Mouse (Mus musculus) olfactory bulb, adult 2 months (tissue): ENCODE results near the gene Kif22. TPM values are rescaled to one million over a fixed set of nuclear protein-coding genes. Genes with fewer than 3 reads are reported as not detected.

Experiments
- H3K27ac ChIP-seq: fragments of 200-500 bp; 2 replicates; pipeline ENCODE4 v1.5.1; 2012; ENCODE audit warnings: low read depth, low read length; ENCODE audit not compliant: insufficient read depth
- H3K4me1 ChIP-seq: fragments of 200-500 bp; 2 replicates; pipeline ENCODE4 v1.6.1; 2012; ENCODE audit warnings: low read length; ENCODE audit not compliant: control insufficient read depth, insufficient read depth
- H3K4me3 ChIP-seq: fragments of 200-500 bp; 2 replicates; pipeline ENCODE4 v1.5.1; 2012; ENCODE audit warnings: mild to moderate bottlenecking, low read depth, low read length, moderate library complexity; ENCODE audit not compliant: insufficient read depth
- CTCF ChIP-seq: fragments of 200-500 bp; IDR thresholded peaks from 2 replicates; pipeline ENCODE4 v1.5.1; 2012; ENCODE audit warnings: low read depth, mild to moderate bottlenecking, low read length, moderate library complexity; ENCODE audit not compliant: insufficient read depth
- POLR2A ChIP-seq: fragments of 200-500 bp; IDR thresholded peaks from 2 replicates; pipeline ENCODE4 v1.6.1; 2012; ENCODE audit warnings: mild to moderate bottlenecking, low read depth, low read length, moderate library complexity; ENCODE audit not compliant: insufficient read depth
- WGBS: fragments of 180-500 bp; shearing (Covaris S2); methylation state at CpG from one replicate; pipeline ENCODE4 v1.1.7; 2018; 5-methylcytosine and 5-hydroxymethylcytosine counted together
- polyA plus RNA-seq: library from polyadenylated mRNA; stranded (reverse); fragments of >200 nt; gene quantifications from 2 replicates; pipeline ENCODE4 v1.2.4, GENCODE M21; 2012; ENCODE audit warnings: low replicate concordance; ENCODE audit not compliant: missing spikeins, insufficient read depth, insufficient read length

The Kif22 gene
- polyA plus RNA-seq, 1 experiment = not detected

GRCm38 (mm10) chr7:127019306-127019960 is 22.8 kb downstream of the Kif22 start:
- Histone ChIP-seq H3K4me3 (peak overlapping the region; percentile 61), H3K4me1 (peaks cover 70% of the 10 kb centered on the region), H3K27ac (peak overlapping the region; percentile 56; the same call in 1 of the 2 replicates)
- no peak for TF ChIP-seq CTCF
- TF ChIP-seq POLR2A = no peak
- 57% methylated on average over 14 of the region's 14 CpGs for WGBS

- Histone ChIP-seq H3K4me1 (peaks cover 70% of the 10 kb centered on the region), H3K27ac (0 out of 2 replicates have a peak overlapping the region, but pooled peaks have one; percentile 6), H3K4me3 (peak overlapping the region; percentile 61; the same call in 1 of the 2 replicates)
- TF ChIP-seq CTCF = no peak
- TF ChIP-seq POLR2A = no peak
- 82% methylated on average over 15 of the region's 15 CpGs for WGBS
These were observed 23.6 kb downstream of the Kif22 start for GRCm38 (mm10) chr7:127018416-127019305.

- TF ChIP-seq POLR2A = no peak
- TF ChIP-seq CTCF = no peak
- no peak overlapping the region for H3K4me3 ChIP-seq
- H3K27ac ChIP-seq = 0 out of 2 replicates have a peak overlapping the region, but pooled peaks have one; percentile 6
- peaks cover 67% of the 10 kb centered on the region for H3K4me1 ChIP-seq
- WGBS = 28% methylated on average over 6 of the region's 6 CpGs
These were observed 24.3 kb downstream of the Kif22 start for GRCm38 (mm10) chr7:127017950-127018345.

GRCm38 (mm10) chr7:127016971-127017949 is 25.0 kb downstream of the Kif22 start, which contains the start of gene Pagr1a:
Gene Pagr1a, minus strand, starts transcription at chr7:127017352.
- Histone ChIP-seq H3K27ac (peak within 1 kb of the TSS; percentile 94), H3K4me1 (peaks cover 62% of the 10 kb centered on the region), H3K4me3 (peak within 1 kb of the TSS; percentile 91)
- WGBS = under 1% methylated on average over 39 of the region's 39 CpGs
- peak; percentile 95 for TF ChIP-seq CTCF
- TF ChIP-seq POLR2A = peak; percentile 78

- peaks cover 58% of the 10 kb centered on the region for H3K4me1 ChIP-seq
- H3K27ac ChIP-seq = peak overlapping the region; percentile 94
- peak overlapping the region; percentile 91 for H3K4me3 ChIP-seq
- WGBS = 0% methylated on average over 22 of the region's 22 CpGs
- TF ChIP-seq POLR2A = no peak
- TF ChIP-seq CTCF = no peak
These were observed 25.8 kb downstream of the Kif22 start for GRCm38 (mm10) chr7:127016486-127016938.

GRCm38 (mm10) chr7:127016481-127016485 is 26.0 kb downstream of the Kif22 start, which contains the start of gene Pagr1b:
Gene Pagr1b, minus strand, starts transcription at chr7:127016484.
- H3K4me3 ChIP-seq = peak within 1 kb of the TSS; percentile 91
- no peak for TF ChIP-seq POLR2A
- no peak for TF ChIP-seq CTCF
- peak within 1 kb of the TSS; percentile 94 for H3K27ac ChIP-seq
- H3K4me1 ChIP-seq = peaks cover 56% of the 10 kb centered on the region

DNA sequence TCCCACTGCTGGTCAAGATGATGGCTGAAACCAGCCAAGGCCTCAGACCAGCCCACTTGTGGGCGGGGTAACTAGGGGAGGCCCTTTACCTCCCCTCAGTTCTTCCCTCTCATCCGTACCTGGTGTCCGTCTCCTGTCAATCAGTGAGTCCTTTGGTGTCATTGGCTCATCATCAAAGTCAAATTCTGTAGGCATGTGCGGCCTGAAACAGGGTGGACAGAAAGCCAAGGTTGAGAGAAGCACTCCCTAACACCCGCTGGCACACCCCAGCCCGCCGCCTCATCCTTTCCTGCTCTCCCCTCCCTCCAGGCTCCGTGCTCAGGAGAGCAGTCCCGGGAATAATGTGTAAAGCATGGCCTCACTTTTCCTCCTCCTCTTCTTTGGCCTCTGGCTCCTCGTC is 26.2 kb downstream of the Kif22 start:
- H3K27ac ChIP-seq = peak overlapping the region; percentile 94
- H3K4me1 ChIP-seq = peaks cover 54% of the 10 kb centered on the region
- H3K4me3 ChIP-seq = peak overlapping the region; percentile 91
- WGBS = 1% methylated on average over 10 of the region's 10 CpGs
- TF ChIP-seq POLR2A (no peak), CTCF (no peak)

DNA sequence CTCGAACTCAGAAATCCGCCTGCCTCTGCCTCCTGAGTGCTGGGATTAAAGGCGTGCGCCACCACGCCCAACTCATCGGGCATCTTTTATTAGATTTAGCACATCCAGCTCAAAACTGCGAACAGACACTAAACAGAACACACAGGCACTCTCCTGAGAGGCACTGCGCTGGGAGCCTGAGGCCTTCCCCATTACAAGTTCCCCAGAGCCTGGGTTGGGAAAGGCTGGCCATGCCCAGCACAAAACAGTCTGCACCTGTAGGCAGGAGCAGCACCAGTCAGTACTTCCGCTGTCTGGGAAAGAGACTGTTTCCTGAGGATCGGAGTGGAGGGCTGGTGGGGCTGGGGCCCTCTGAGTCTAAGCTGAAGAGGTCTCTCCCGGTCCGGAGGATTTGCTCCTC is 27.3 kb downstream of the Kif22 start:
- Histone ChIP-seq H3K4me3 (no peak overlapping the region), H3K4me1 (peaks cover 52% of the 10 kb centered on the region), H3K27ac (no peak overlapping the region)
- TF ChIP-seq POLR2A (no peak), CTCF (no peak)
- 89% methylated on average over 12 of the region's 12 CpGs for WGBS

DNA sequence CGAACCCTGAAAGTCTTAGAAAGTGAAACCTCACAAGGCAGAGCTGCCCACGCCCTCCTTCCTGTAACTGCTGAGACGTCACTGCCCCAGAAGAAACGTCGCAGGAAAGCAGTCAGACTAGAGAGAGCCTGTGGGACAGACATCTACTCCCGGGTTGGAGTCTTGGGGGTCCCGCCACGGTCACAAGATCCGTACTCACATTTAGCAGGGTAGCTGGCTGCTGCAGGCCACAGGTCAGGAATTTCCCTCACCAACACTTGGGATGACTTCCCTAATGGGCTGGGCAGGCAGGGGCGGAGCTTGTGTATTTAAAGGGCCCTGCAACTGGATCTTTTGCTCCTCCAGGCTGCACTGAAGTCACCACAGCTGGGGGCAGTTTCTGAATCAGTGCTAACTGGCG is 28.0 kb downstream of the Kif22 start, which contains the start of gene Mvp:
Gene Mvp, minus strand, starts transcription at position 302 of the 400 bp plus-strand sequence.
- no peak within 1 kb of the TSS for H3K27ac ChIP-seq
- WGBS = 67% methylated on average over 11 of the region's 11 CpGs
- H3K4me3 ChIP-seq = peak within 1 kb of the TSS; percentile 43
- H3K4me1 ChIP-seq = peaks cover 45% of the 10 kb centered on the region
- TF ChIP-seq CTCF = no peak
- TF ChIP-seq POLR2A = 0 out of 2 replicates have a peak, but pooled peaks have one; percentile 14
